Mouse (Mus musculus) kidney, adult 9 months (tissue): ENCODE measurements around the gene Npm1.

Source experiments
- DNase-seq: peaks from one replicate; pipeline ENCODE4 v3.0.0; 2022

Npm1 gene

DNA sequence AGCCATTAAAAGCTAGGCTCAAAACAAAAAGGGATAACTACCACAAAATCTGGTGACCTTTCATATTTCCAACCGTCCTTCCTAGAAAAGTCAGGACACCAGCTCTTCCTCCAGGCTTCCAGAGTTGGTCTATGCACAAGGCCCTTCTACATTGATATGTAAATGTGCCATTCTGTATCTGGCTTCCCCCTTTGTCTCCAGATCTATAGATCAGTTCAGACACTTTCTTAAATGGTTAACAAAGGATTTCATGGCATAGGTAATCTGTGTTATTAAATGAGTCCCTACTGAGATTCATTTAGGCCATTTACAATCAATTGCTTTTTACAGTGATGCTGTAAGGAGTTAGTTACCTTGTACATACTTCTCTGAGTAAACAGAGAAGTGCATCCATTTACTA, 16.8 kb upstream of the Npm1 start:
- DNase-seq: no peak

DNA sequence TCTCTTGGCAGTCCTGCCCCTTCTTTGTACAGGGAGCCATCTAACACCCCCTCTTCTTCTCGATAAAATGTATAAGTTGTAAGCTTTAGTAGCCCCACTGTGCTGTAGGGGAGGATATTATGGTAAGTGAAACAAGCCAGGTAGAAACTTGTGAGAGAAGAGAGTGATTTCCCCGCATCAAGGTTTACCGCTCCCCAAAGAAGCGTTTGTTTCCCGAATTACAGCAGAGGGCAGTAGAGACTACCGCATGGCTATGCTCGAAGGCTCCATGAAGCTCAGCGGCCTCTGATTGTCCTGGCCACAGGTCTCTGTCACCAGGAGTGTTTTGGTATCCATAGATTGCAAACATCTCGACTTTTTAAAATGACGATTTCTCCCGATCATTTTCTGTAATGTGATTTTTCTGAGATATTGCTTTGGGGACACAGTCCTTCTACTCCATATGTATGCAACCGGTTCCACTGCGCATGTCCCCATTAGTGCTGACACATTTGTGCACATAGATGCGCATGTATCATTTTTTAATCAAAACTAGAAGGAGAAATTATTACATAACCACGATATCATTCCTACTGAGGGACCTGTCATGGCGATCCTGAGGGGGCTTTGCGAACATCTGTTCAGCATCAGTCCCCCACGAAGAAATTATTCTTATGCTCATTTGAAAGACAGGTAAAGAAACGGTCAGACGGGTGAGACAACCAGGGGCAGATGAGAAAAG, 13.7 kb upstream of the Npm1 start:
- peak; percentile 42 for DNase-seq

DNA sequence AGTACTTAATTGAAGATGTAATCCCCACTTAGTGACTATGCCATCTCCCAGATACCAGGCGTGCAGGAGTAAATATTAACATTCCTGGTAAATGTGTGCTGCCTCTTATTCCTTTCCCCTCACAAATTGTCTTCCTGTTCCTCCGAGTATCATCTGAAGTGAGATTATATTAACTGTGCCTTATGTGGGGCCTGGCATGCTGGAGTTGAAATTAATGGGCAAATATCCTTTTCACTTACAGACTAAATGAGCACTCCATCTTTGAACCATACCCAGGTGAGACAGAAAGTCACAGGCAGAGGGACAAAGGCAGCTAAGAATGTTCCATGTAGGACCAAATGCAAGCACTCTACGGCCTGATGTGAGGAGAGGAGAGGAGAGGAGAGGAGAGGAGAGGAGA, 12.8 kb upstream of the Npm1 start:
- no peak for DNase-seq

DNA sequence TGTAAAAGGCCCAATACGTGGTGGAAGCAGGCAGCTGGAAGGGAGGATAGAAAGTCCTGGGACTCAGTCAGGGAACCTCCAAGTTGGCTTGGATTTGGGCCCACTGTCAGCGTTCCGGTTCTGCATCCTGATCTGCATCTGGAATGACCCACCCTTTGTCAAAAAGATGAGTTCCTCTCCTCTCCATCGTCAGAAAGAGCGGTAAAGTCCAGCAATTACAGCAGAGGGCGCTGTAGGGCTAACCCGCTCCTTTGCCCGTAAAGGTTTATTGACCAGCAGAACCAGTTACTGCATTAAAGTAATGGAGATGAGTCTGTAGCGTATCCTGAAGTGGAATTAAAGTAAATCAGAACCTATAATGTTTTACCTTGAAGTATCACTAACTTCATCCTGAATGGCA, 7.5 kb upstream of the Npm1 start:
- DNase-seq: peak; percentile 51

DNA sequence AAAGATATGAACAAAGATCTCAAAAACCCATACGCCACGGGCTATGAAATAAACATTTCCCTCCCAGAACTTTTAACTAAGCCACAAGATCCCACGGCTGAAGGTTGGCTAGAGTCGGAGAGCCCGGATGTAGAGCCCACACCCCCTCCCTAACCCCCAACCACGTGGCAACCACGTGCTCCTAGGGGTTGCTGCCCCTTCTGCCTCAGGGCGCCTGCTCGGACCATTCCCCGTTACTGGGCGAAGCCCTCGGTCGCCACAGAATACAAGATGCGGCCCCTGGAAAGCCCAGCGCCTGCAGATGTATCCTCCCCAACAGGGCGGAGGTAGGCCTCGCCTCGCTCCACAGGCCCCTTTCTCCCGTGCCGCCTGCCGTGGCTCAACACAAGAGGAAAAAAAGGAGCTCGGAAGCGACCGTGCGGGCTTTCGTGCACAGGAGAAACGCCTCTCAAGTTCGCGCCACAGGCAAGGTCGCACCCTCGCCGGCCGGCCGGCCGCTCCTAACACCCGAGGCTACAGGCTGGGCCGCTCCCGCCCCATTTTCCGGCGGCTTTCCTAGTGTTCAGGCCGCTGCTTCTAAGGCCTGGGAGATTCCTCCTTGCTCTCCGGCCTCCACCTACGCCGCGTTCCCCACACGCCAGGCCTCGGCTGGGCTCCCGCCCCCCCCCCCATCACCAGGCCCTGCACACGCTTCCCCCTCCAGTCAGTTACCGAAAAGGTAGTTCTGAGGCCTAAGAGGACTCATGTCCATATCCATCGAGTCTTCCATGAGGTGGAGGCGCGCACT, 602 bp downstream of the Npm1 start:
- peak; percentile 76 for DNase-seq

DNA sequence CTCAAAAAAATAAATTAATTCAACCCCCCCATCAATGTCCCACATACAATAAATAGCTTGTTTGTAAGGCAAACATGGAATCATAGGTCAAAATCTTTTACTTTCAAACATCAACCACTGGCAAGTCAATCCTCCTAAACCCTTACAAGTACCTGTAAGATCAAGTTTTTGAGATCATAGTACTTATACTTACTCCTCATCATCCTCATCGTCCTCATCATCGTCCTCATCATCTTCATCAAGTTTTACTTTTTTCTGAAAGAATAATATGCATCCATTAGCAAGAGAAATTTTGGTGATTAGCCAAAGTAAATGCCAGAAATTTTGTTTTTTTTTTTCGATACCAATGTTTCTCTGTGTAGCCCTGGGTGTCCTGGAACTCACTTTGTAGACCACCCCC, 3.3 kb downstream of the Npm1 start:
- DNase-seq: no peak

DNA sequence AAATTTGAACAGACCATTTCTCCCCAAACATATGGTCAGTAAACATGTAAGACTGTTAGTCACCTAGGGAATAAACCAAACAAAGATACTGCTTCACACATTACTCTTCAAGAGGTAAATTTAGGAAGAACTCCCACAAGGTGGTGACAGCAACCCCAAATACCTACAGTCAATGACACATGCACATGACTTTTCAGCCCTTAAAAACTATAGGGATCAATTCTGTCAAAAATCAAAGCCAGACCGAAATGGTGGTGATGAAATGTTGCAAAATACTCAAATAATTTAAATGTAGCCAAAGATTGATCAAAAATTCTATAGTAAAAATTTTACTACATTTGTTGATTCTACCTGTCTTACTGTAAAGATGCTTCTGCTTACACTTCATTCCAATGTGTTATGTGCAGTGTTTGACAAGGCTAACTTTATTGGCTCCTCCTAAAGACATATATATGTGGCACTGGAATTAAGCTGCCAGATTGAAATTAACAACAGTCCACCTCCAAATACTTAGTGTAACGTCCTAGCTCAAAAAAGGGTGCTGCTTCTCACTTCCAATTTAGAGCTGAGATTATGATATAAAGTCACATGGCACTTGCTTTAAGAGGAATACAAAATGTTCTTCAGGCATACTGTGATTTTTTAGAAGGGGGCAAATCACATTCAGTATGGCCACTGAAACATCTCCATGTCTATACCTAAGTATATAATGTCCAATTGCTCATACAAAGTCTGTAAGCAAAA, 5.4 kb downstream of the Npm1 start:
- no peak for DNase-seq

DNA sequence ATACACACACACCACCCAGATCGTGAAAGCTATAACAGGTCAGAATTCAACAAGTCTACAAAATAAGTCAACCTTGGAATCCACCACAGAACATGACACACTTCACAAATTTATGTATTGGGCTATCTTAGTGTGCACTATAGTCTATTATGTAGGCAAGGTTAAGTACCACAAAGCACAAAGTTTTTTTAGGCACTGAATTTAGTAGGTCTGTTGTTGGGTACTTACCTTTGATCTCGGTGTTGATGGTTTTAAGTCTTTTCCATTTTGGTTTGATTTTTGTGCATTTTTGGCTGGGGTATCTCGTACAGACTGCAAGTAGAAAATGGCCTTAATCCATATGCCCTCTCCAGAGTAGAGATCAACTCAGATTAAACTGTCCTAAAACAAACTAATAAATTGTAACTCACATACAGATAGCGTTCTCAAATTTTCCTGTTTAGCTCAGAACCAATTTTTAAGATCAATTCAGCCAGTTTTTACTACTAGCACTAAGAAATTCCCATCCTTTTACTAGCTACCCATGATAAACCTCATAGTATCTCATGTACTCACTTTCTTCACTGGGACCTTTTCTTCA, 6.5 kb downstream of the Npm1 start:
- DNase-seq: no peak

DNA sequence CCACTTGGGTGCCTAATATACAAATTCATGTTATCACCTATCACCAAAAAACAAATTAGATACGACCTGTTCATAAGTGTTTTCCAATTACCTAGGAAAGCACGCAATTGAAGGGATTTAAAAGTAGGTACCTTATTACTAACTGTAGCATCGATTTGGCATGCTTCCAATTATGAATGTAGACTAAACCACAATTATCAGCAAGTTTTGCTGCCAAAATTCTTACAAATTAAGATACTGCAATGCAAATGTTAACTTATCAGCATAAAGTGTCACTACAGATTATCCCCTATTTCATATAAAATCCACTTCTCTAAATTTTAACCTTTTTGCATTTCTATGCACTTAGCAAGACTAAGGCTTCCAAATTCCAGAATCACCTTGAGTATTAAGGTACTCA, 8.5 kb downstream of the Npm1 start:
- DNase-seq: no peak

DNA sequence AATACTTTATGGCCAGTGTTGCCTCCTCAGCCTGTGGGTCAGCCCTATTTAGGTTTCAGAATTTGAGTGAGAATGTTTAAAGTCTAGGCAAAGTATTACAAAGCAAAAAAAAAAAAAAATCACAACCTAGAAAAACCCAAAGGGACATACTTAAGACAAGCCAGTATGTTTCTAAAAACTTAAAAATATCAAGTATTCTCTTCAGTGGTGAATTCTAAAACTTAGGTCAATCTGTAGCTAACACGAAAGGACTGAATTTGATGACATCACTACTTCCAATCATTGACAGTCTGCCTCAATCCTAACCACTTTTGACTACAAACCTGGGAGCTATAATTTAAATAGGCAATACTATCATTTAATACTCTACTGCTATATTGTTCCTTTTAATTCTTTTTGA, 10.0 kb downstream of the Npm1 start:
- no peak for DNase-seq

DNA sequence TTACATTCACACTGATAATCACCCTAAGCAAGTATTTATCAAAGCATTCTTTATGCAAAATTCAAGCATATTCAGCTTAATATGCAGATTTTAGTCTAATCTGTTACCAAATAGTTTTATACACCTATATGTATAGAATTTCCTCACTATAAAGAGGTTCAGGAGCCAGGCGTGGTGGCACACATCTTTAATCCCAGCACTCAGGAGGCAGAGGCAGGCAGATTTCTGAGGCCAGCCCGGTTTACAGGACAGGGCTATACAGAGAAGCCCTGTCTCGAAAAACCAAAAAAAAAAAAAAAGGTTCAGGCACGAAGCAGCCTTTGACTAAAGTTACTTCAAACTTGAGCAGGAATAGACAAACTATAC, 11.2 kb downstream of the Npm1 start:
- DNase-seq: no peak

DNA sequence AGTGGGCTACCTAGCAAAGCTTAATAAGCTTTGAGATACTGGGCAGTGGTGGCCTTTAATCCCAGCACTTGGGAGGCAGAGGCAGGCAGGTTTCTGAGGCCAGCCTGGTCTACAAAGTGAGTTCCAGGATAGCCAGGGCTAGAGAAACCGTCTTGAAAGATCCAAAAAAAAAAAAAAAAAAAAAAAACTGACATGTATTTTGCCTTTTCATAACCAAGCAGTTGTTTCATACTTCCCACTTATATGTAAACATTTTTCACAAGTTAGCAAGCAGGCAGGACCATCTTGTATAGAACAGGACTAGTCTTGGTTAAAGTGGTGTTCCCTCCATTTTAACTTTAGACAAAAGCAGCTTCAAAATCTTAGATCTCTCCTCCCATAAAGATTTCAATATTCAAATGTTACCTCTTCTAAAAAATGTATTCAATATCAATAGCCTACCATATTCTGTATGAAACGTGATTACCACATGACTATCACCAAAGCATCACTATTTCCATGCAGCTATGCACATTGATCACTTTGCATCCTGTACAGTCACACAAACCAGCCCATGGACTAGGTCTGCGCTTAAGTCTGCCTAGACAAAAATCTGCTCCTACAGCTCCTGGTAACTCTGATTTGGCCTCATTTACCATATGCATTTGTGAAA, 11.8 kb downstream of the Npm1 start:
- no peak for DNase-seq

DNA sequence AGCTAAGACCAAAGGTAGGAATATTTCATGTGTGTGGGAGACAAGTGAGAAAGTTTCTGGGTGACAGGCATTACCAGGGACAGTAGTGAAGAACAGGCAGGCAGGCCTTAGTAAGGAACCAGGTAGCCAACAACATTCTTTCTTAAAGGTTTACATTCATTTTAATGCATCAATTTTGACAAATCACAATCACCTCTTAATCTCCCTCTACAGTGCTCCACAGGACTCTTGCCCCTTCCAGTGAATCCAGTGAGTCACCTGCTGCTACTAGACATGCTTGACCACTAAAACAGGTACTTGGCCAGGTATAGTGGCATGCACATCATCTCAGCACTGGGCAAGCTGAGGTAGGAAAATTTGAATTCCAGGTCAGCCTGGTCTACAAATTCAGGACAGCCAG, 12.6 kb downstream of the Npm1 start:
- DNase-seq: no peak

DNA sequence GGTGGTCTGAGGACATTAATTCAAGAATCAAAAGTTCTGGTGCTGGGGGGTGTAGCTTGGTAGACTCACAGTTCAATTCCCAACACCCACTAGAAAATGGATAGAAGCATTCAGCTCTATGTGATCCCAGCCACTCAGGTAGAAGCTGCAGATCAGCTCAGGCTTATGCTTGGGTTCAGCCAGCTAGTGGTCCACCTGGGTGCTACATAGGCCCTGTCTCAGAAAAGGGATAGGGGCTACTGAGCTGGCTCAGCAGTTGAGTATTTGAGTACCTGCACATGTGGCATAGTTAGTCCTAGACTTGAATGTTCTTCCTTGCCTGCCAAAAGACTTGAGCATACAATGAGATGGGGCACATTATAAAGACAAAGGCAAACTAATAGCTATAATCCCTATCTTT, 13.6 kb downstream of the Npm1 start:
- DNase-seq: no peak

DNA sequence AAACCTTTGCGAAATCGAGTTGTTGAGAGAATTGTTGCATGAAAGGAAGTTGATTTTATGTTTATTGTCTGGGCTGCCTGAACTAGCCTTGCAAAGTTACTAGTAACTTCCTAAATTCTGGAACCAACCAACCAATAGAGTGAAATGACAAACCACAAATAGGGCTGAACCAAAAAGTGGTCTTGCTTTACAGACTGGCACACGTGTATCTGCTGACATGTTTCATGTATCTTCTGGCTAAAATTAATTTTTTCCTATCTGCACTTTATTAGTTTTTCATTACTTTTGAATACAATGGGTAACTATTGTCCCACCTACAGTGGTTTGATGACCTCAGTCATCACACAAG, 13.9 kb downstream of the Npm1 start:
- no peak for DNase-seq

DNA sequence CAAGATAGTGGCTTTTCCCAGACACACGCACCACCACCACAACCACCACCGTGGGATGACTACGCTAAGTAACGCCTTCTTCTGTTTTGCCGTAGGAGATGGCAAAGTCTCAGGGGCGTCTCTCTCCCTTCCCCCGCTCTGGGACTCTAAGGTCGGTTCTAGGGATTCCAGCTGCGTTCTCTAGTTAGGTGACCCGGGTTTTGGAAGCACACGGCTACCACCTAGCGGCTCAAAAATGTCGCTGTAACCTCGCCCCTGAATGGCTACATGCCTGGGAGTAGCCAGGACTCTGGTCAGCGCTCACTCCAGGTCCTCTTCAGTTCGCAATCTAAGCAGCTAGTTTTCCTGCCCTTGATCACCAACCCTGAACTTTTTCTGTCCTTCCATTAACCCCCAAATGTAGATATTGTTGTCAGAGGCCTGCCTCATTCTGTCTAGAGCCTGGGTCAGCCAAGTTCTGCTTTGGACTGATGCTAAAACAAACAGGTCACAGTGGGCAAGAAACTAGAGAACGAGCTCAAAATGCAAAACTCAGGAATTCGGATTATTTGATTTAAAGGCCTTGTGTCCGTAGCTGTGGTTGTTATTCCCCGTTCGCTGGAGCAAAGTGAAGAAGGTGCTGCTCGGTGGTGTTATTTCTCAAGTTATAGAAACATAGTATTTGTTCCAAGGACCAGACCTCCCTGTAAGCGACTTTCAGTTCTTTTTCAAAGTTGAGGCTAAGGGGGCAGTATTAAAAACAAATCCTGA, 14.5 kb downstream of the Npm1 start:
- peak; percentile 89 for DNase-seq

DNA sequence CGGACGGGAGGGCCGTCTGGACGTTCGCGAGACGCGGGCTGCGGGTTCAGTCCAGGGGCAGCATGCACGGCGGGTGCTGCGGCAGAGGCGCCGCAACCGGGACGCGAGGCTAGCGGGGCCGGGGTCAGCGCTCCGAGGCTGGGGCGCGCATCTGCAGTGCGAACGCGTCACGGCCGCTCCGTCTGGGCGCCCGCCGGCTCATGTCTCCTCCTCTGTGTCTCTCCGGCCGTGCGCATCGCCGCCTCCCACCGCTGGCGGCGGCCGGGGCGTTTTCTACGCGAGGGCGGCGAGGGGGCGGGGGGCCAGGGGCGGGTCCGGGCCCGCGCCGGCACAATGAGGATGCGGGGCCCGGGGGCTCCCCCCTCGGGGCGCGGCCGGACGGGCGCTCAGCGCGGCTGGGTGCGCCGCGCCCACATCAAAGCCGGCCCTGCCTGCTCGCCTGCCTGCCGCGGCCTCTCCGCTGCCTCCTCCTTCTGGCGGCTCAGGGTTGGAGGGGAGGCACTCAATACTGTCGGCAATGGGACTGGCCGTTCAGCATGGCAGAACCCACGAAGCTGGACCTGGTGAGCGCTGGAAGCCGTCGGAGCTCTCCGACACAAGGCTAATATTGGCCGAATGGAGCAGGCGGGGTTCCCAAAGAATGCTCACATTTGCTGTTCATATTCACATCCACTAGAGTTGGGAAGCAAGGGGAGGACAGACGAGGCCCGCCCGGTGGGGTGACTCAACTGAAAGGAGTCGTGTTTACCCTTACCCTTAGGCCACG, 15.3 kb downstream of the Npm1 start:
- peak; percentile 13 for DNase-seq

DNA sequence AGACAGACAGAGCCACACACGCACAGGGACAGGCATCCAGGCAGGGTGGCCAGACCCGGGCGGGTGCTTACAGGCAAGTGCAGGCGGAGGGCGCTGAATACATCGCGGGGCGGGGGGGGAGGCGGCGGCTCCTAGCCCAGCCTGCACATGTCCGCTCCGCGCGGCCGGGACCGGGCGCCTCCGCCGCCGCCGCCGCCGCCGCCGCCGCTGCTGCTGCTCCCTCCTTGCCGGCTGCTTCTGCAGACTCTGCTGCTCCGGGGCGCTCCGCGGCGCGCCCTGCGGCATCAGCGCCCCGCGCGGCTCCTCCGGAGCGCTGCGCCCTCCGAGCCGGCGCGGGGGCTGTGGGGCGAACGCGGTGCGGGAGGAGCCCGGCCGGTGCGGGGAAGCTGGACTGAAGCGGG, 15.8 kb downstream of the Npm1 start, which contains the start of gene Fgf18:
Fgf18 (minus strand) TSS at position 230 of the 401 bp plus-strand sequence.
- DNase-seq: peak; percentile 26

DNA sequence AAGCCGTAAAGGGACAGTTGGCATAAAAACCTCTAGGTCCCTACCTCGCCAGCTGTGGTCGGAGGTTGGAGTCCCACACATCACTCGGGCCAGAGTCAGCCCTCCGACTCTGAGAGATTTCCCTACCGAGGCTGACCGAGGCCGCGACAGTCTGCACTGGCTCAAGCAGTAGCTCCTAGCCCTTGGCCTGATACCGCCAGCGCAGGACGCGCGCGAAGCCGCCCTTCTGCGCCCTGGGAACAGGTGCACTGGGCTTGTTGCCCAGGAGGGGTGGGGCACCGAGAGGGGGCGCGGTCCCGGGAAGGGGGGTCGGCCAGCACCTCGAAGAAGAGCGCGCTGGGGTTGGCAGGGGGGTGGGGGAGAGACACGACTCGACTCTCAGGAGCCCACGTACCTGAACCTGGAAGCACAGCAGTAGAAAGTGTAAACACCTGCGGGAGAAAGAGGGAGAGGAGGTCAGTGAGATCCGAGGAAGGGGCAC, 16.3 kb downstream of the Npm1 start:
- peak; percentile 46 for DNase-seq

DNA sequence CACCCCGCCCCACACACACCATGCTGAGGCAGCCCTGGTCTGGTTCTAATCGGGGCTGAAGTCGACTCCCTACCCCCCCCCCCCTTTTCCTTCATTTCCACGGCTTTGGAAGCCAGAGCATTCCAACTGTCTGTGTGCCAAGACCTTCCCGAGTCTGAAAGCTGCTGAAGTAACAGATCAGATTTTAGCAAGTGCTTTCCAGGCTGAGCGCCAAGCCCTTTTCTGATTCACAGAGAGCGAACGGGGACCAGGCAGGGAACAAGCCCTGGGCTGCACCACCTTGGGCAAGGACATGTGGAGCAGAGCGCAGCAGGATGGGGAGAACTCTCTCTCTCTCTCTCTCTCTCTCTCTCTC, 16.9 kb downstream of the Npm1 start:
- peak; percentile 75 for DNase-seq
